Mouse (Mus musculus) intestine, embryonic 16.5 days (tissue): ENCODE results near the gene Gle1. TPM values are rescaled to one million over a fixed set of nuclear protein-coding genes. Genes with fewer than 3 reads are reported as not detected.
A peak's percentile ranks its signal among the peaks of the same experiment; 100 is the strongest.
"Not testable (repeated sequence)": the region's sequence is repeated elsewhere in the genome, so short reads cannot be mapped to it uniquely, and the experiment has no call there.

ENCODE experiments used
- ATAC-seq: fragments of 200-750 bp; cut with Nextera tagmentation; 2 replicates; pipeline ENCODE4 v1.8.0; 2017; ENCODE audit warnings: moderate TSS enrichment, moderate library complexity
- H3K27ac ChIP-seq: fragments of 300-500 bp; sonication (generic); 2 replicates; pipeline ENCODE4 v1.5.1; 2014; ENCODE audit warnings: mild to moderate bottlenecking, low read length
- H3K27me3 ChIP-seq: fragments of 300-500 bp; sonication (generic); replicated peaks from 2 replicates; pipeline ENCODE4 v1.6.1; 2014; ENCODE audit warnings: low read length, control low read depth, mixed read lengths; ENCODE audit not compliant: control insufficient read depth, insufficient read depth
- H3K36me3 ChIP-seq: fragments of 300-500 bp; sonication (generic); 2 replicates; pipeline ENCODE4 v1.6.1; 2014; ENCODE audit warnings: low read length, control low read depth; ENCODE audit not compliant: control insufficient read depth, insufficient read depth
- H3K4me1 ChIP-seq: fragments of 300-500 bp; sonication (generic); 2 replicates; pipeline ENCODE4 v1.6.1; 2014; ENCODE audit warnings: low read length, control low read depth, mixed read lengths; ENCODE audit not compliant: control insufficient read depth, insufficient read depth
- H3K4me2 ChIP-seq: fragments of 300-500 bp; sonication (generic); 2 replicates; pipeline ENCODE4 v1.6.1; 2014; ENCODE audit warnings: low read depth, low read length, control low read depth
- H3K4me3 ChIP-seq: fragments of 300-500 bp; sonication (generic); 2 replicates; pipeline ENCODE4 v1.5.1; 2014; ENCODE audit warnings: mild to moderate bottlenecking, low read length
- H3K9ac ChIP-seq: fragments of 300-500 bp; sonication (generic); 2 replicates; pipeline ENCODE4 v1.6.1; 2014; ENCODE audit warnings: low read depth, low read length
- H3K9me3 ChIP-seq: fragments of 300-500 bp; sonication (generic); 2 replicates; pipeline ENCODE4 v1.6.1; 2016; ENCODE audit warnings: low read length, control low read depth; ENCODE audit not compliant: control insufficient read depth
- WGBS: fragments of 180-500 bp; shearing (Covaris S2); extraction: QIAGEN DNeasy Blood & Tissue Kit; methylation state at CpG from one replicate; pipeline ENCODE4 v1.1.7; 2014; 5-methylcytosine and 5-hydroxymethylcytosine counted together
- polyA plus RNA-seq: library from polyadenylated mRNA; unstranded; fragments of >200 nt; fragmentation: Nextera tagmentation; extraction: Ambion mirVana; gene quantifications from 2 replicates; pipeline ENCODE4 v1.2.1, GENCODE M21; 2015

The Gle1 gene
- polyA plus RNA-seq, 1 experiment from 2014 or later, result 44.6 TPM

DNA sequence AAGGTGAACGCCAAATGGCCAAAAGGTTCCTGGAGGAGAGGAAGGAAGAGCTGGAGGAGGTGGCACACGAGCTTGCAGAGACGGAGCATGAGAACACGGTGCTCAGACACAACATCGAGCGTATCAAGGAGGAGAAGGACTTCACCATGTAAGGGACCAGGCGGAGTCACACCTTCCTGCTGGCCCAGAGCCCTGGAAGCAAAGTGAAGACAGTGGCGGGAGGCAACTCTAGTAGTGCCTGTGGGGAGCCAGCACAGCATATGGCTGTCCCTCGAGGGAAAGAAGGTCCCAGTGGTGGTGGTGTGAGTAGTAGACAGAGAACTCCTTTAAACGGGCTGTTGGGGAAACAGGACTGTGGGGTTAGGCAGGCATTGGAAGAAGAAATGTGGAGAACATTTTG, 33.0 kb upstream of the Gle1 start:
- Histone ChIP-seq H3K9me3 (no peaks in the 10 kb centered on the region), H3K4me1 (no peaks in the 10 kb centered on the region), H3K36me3 (peaks cover 24% of the 10 kb centered on the region), H3K27me3 (no peaks in the 10 kb centered on the region), H3K4me2 (no peak overlapping the region), H3K9ac (no peak overlapping the region), H3K27ac (no peak overlapping the region), H3K4me3 (no peak overlapping the region)
- WGBS, result 91% methylated on average over 10 of the region's 10 CpGs
- ATAC-seq, result no peak

DNA sequence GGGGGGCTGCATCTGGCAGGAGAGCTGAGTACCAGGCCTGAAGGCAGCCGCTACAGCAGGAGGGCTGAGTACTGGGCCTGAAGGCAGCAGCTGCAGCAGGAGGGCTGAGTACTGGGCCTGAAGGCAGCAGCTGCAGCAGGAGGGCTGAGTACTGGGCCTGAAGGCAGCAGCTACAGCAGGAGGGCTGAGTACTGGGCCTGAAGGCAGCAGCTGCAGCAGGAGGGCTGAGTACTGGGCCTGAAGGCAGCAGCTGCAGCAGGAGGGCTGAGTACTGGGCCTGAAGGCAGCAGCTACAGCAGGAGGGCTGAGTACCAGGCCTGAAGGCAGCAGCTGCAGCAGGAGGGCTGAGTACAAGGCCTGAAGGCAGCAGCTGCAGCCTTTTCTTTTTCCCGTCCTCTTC, 27.1 kb upstream of the Gle1 start:
- not testable (repeated sequence) for H3K27ac ChIP-seq, H3K4me2 ChIP-seq, H3K27me3 ChIP-seq, H3K4me1 ChIP-seq, H3K9ac ChIP-seq, H3K9me3 ChIP-seq, H3K4me3 ChIP-seq, ATAC-seq
- H3K36me3 ChIP-seq, result peaks cover 15% of the 10 kb centered on the region
- WGBS, result 88% methylated on average over 2 of the region's 2 CpGs

DNA sequence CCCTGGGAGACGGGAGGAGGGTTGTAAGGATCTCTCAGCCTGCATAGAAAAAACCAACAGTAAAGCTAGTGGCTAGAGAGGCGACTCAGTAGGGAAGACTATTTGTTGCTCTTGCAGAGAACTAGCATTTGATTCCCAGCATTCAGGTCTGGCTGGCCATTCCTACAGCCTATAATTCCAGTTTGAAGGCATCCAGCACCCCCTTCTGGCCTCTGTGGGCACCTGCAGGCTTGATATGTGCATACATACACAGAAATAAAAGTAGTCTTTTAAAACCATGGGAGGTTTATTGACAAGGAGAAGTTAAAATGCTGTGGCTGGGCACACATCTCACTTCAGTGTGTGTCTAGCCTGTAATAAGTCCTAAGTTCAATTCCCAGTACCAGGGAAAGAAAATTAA, 25.2 kb upstream of the Gle1 start:
- Histone ChIP-seq H3K9me3 (no peaks in the 10 kb centered on the region), H3K4me3 (no peak overlapping the region), H3K36me3 (peaks cover 22% of the 10 kb centered on the region)

DNA sequence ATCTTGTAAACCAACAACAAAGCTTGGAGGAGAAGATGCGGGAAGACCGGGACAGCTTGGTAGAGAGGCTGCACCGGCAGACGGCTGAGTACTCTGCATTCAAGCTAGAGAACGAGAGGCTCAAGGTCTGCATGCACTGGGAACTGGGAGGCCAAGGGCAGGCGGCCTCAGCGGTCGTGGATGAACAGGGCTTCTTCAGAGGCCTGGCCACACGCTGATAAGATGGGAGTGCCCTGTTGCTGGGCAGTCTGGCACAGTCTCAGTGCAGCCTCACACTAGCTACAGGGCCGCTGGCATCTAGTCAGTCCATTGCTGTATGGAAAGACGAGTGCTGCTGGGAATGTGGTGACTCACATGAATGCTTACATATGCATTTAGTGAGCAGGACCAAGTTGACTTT, 17.6 kb upstream of the Gle1 start:
- Histone ChIP-seq H3K27me3 (no peaks in the 10 kb centered on the region), H3K4me2 (no peak overlapping the region), H3K4me3 (no peak overlapping the region), H3K9me3 (no peaks in the 10 kb centered on the region), H3K27ac (no peak overlapping the region), H3K4me1 (no peaks in the 10 kb centered on the region), H3K36me3 (peaks cover 34% of the 10 kb centered on the region), H3K9ac (no peak overlapping the region)
- 90% methylated on average over 11 of the region's 11 CpGs for WGBS
- no peak; the same call in 1 of the 2 replicates for ATAC-seq

More for the DNA sequence above, 25.2 kb upstream of the Gle1 start:
- no peaks in the 10 kb centered on the region for H3K4me1 ChIP-seq
- no peak overlapping the region for H3K4me2 ChIP-seq
- no peaks in the 10 kb centered on the region for H3K27me3 ChIP-seq
- H3K27ac ChIP-seq, result no peak overlapping the region
- no peak overlapping the region for H3K9ac ChIP-seq
- 86% methylated on average over 2 of the region's 2 CpGs for WGBS
- ATAC-seq, result no peak

DNA sequence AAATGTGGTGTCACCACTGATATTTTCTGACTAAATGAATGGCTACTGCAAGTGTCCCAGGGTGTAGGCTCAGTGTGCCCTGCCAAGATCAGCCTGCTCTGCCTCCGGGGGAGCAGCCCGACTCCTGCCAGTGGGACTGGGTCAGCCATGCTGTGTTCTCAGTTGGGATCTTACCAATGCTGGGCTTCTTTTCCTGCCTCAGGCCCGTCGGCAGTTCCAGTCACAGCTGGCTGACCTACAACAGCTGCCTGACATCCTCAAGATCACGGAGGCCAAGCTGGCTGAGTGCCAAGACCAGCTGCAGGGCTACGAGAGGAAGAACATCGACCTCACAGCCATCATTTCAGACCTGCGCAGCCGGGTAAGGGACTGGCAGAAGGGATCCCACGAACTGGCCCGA, 13.2 kb upstream of the Gle1 start:
- Histone ChIP-seq H3K9ac (no peak overlapping the region), H3K4me2 (no peak overlapping the region), H3K4me1 (no peaks in the 10 kb centered on the region), H3K4me3 (no peak overlapping the region), H3K9me3 (no peaks in the 10 kb centered on the region), H3K27me3 (no peaks in the 10 kb centered on the region), H3K36me3 (peaks cover 14% of the 10 kb centered on the region), H3K27ac (no peak overlapping the region)
- ATAC-seq, result peak; percentile 21; the same call in 1 of the 2 replicates
- 46% methylated on average over 11 of the region's 11 CpGs for WGBS

DNA sequence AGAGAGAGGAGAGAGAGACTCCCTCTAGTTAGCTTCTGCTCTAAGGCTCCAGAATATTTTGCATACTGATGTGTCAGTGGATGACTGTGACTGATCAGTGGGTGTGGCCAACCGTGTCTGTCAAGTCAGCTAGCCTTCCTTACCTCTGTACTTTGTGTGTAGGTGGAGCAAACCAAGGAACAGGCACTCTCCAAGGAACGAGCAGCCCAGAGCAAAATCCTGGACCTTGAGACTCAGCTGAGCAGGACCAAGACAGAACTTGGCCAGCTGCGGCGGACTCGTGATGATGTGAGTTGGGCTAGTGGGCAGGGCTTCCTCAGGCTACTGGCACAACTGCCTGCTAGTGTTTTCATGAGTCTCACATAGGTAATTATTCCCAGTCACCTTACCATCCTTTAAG, 8.7 kb upstream of the Gle1 start:
- Histone ChIP-seq H3K4me1 (no peaks in the 10 kb centered on the region), H3K27me3 (no peaks in the 10 kb centered on the region), H3K4me3 (no peak overlapping the region), H3K9ac (no peak overlapping the region), H3K27ac (no peak overlapping the region), H3K36me3 (peaks cover 12% of the 10 kb centered on the region), H3K4me2 (no peak overlapping the region), H3K9me3 (no peaks in the 10 kb centered on the region)
- 84% methylated on average over 5 of the region's 5 CpGs for WGBS
- no peak for ATAC-seq

DNA sequence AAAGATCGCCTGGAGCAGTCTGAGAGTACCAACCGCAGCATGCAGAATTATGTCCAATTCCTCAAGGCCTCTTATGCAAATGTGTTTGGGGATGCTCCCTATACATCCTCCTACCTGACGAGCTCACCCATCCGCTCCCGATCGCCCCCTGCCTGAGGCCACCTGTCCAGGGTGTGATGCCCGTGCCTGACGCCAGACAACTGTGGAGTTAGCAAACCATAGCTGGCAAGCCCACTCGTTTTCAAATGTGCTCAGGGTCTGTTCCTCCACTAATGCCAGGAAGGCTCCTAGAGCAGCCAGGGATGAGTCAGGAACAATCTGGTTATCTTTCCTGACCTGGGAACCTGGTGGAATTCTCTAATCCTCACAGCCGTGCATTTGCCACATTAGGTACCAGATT, 4.7 kb upstream of the Gle1 start:
- ATAC-seq, result no peak
- peaks cover 12% of the 10 kb centered on the region for H3K36me3 ChIP-seq
- H3K9ac ChIP-seq, result no peak overlapping the region
- H3K27ac ChIP-seq, result no peak overlapping the region
- H3K4me2 ChIP-seq, result no peak overlapping the region
- no peaks in the 10 kb centered on the region for H3K9me3 ChIP-seq
- H3K27me3 ChIP-seq, result no peaks in the 10 kb centered on the region
- no peak overlapping the region for H3K4me3 ChIP-seq
- no peaks in the 10 kb centered on the region for H3K4me1 ChIP-seq
- WGBS, result 88% methylated on average over 10 of the region's 10 CpGs

DNA sequence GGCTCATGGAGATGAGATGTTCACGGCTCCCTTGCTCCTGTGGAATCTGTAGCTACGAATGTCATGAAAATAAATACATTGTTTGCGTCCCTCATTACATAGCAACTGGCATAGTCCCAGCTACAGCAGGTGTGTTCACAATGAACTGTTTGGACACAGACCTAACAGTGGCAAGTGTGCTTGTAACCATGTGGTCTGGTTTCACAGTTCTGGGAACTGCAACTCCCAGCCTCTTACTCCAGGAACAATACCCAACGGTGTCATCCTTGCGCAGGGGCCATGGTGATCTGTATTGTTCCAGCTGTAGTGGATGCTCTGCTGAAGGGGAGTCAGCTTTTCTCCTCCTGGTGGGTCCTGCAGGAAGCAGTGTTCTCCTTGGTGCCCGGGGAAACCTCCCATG, 4.0 kb upstream of the Gle1 start:
- ATAC-seq, result no peak
- Histone ChIP-seq H3K4me2 (no peak overlapping the region), H3K36me3 (peaks cover 12% of the 10 kb centered on the region), H3K27ac (no peak overlapping the region), H3K27me3 (no peaks in the 10 kb centered on the region), H3K9me3 (no peaks in the 10 kb centered on the region), H3K4me3 (no peak overlapping the region), H3K9ac (no peak overlapping the region), H3K4me1 (peaks cover 4% of the 10 kb centered on the region)
- WGBS, result 89% methylated on average over 6 of the region's 6 CpGs

DNA sequence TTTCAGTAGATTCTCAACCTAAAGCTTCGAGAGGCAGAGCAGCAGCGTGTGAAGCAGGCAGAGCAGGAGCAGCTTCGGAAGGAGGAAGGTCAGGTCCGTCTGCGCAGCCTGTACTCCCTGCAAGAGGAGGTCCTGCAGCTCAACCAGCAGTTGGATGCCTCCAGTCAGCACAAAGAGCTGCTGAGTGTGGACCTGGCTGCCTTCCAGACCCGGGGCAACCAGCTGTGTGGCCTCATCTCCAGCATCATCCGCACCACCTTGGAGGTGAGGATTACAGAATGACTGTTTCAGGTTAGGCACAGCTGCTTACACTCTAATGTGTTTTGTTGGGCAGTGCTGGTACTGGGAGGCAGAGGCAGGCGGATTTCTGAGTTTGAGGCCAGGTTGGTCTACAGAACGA, 4.8 kb downstream of the Gle1 start:
- H3K36me3 ChIP-seq, result 0 out of 2 replicates have a peak, but pooled peaks cover 5% of the 10 kb centered on the region
- peaks cover 5% of the 10 kb centered on the region for H3K4me1 ChIP-seq
- no peak overlapping the region for H3K4me3 ChIP-seq
- H3K9me3 ChIP-seq, result no peaks in the 10 kb centered on the region
- no peak overlapping the region for H3K4me2 ChIP-seq
- no peak overlapping the region for H3K9ac ChIP-seq
- no peak overlapping the region for H3K27ac ChIP-seq
- WGBS, result 88% methylated on average over 9 of the region's 9 CpGs
- no peak for ATAC-seq
- no peaks in the 10 kb centered on the region for H3K27me3 ChIP-seq

DNA sequence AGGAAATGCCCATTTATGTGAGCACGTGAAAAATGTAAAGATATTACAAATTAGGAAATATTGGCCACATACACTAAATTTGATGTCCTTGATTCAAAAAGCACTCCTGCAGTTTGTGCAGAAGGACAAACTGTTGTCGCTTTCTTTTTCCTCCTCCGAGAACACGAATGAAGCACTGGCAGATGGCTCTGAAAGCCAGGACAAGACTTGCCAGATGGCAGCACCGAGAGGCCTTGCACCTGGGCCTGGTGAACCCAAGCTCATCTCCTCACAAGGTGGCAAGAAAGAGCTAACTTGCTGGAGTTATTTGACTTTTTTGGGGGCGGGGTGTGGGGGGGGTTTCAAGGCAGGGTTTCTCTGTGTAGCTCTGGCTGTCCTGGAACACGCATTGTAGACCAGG, 5.6 kb downstream of the Gle1 start:
- H3K27ac ChIP-seq, result no peak overlapping the region

More for the DNA sequence above, 5.6 kb downstream of the Gle1 start:
- H3K4me2 ChIP-seq, result no peak overlapping the region
- no peak for ATAC-seq
- H3K9me3 ChIP-seq, result no peaks in the 10 kb centered on the region
- WGBS, result 92% methylated on average over 7 of the region's 7 CpGs
- H3K36me3 ChIP-seq, result peaks cover 5% of the 10 kb centered on the region; the same call in 1 of the 2 replicates
- no peak overlapping the region for H3K4me3 ChIP-seq
- H3K9ac ChIP-seq, result no peak overlapping the region
- peaks cover 5% of the 10 kb centered on the region for H3K4me1 ChIP-seq
- no peaks in the 10 kb centered on the region for H3K27me3 ChIP-seq
